ENCODE assay signal across 9 mouse cellular contexts in the genomic region with DNA sequence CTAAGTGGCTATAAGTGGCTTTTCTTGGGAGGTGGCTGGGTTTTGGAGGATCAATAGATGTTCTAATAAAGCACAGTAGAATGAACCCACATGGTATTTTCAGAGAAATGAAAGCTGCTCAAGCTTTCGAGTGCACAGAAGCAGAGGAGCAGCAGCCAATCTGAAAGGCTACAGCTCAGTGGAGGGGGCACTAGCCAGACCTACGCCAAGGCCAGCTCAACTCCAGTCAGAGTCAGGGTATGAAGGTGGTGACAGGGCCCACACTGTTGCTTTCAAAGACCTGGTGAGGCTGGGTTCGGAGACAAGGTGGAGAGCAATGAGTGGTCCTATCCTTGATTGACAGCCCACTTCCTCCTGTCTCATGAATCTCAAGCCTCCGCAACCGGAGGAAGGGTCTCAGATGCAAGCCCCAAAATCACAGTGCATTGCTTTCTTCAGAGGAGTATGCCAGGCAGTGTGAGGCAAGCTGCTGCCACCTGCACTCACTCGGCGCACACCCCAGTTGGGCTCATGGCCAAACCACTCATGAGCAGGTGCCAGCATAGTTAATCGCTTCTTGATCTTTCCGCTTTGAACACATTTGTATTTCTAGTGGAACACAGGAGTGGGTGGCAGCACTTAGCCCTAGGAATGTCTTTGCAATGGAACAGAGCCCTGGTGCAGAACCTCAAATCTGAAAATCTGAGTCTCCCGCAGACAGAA.
DNase-seq lines count a peak whose midpoint lies in the region; ATAC-seq and TF ChIP-seq lines count a peak whose summit lies in the region.
"Had no signal": no experiment of that assay in that cellular context is flagged by ENCODE, and none has a peak within 500 bp of the region (broad histone marks: within the 10 kb centered on the region; RNA-seq: fewer than 3 reads in every experiment).

No protein-coding gene starts in this region.

- ATAC-seq in hindbrain, postnatal 0 days: peak; percentile 39
- ATAC-seq in neural tube, embryonic 15.5 days (ENCODE audit: low FRiP score): peak; percentile 39

- H3K36me3 ChIP-seq in hindbrain, postnatal 0 days (ENCODE audit: insufficient read depth, low read length): no peaks in the 10 kb centered on the region
- H3K36me3 ChIP-seq in neural tube, embryonic 15.5 days: peaks cover 2% of the 10 kb centered on the region; the same call in 1 of the 2 replicates
- H3K36me3 ChIP-seq: limb, embryonic 12.5 days had no signal

- peak; percentile 13 to 43 for DNase-seq in adrenal gland, adult (ENCODE audit: inconsistent age in 2 of 2, low spot score in 1 of 2)
- DNase-seq in adrenal gland, adult 18-20 months (ENCODE audit: low spot score in 2 of 2): no peak
- DNase-seq in brain, embryonic 18.5 days (ENCODE audit: low read depth, low spot score): peak; percentile 18
- peak; percentile 79 for DNase-seq in hindbrain, postnatal 0 days (ENCODE audit: low spot score)
- DNase-seq in left cerebral cortex, adult 18-20 months (ENCODE audit: low spot score in 2 of 2): peak; percentile 66 to 76
- DNase-seq in yolk sac, embryonic 10.5 days (ENCODE audit: low spot score): no peak
- DNase-seq in liver: no peak

- 39% methylated on average over 10 of the region's 10 CpGs for WGBS in hindbrain, postnatal 0 days
- 81% methylated on average over 10 of the region's 10 CpGs for WGBS in neural tube, embryonic 15.5 days

- peak overlapping the region; percentile 56; the same call in 1 of the 2 replicates for H3K27ac ChIP-seq in hindbrain, postnatal 0 days
- no peak overlapping the region; the same call in 1 of the 2 replicates for H3K27ac ChIP-seq in neural tube, embryonic 15.5 days (replicated peaks)
- H3K27ac ChIP-seq: limb, embryonic 12.5 days had no signal

- no peak overlapping the region for H3K9ac ChIP-seq in hindbrain, postnatal 0 days (replicated peaks; ENCODE audit: low read length)
- H3K9ac ChIP-seq in neural tube, embryonic 15.5 days (replicated peaks): no peak overlapping the region
- H3K9ac ChIP-seq: limb, embryonic 12.5 days had no signal

- no peaks in the 10 kb centered on the region for H3K9me3 ChIP-seq in hindbrain, postnatal 0 days (ENCODE audit: low read length)
- no peaks in the 10 kb centered on the region for H3K9me3 ChIP-seq in neural tube, embryonic 15.5 days (replicated peaks)
- H3K9me3 ChIP-seq: limb, embryonic 12.5 days had no signal

- peak; percentile 20; the same call in 1 of the 2 replicates for TF ChIP-seq CTCF in hindbrain, postnatal 0 days (IDR thresholded peaks at IDR 0.05; ENCODE audit: low read depth)

- no peak overlapping the region for H3K4me3 ChIP-seq in hindbrain, postnatal 0 days (ENCODE audit: low read length)
- no peak overlapping the region for H3K4me3 ChIP-seq in neural tube, embryonic 15.5 days (replicated peaks)
- H3K4me3 ChIP-seq: limb, embryonic 12.5 days had no signal

- H3K4me1 ChIP-seq in hindbrain, postnatal 0 days (ENCODE audit: insufficient read depth, low read length): peaks cover 20% of the 10 kb centered on the region
- peaks cover 14% of the 10 kb centered on the region for H3K4me1 ChIP-seq in neural tube, embryonic 15.5 days
- H3K4me1 ChIP-seq: limb, embryonic 12.5 days had no signal

- H3K4me2 ChIP-seq in hindbrain, postnatal 0 days (ENCODE audit: low read depth, low read length): peak overlapping the region; percentile 28; the same call in 1 of the 2 replicates
- H3K4me2 ChIP-seq in neural tube, embryonic 15.5 days: no peak overlapping the region
- H3K4me2 ChIP-seq: limb, embryonic 12.5 days had no signal

- H3K27me3 ChIP-seq in hindbrain, postnatal 0 days (ENCODE audit: insufficient read depth, low read length): peaks cover 13% of the 10 kb centered on the region; the same call in 1 of the 2 replicates
- no peaks in the 10 kb centered on the region for H3K27me3 ChIP-seq in neural tube, embryonic 15.5 days (replicated peaks)
- H3K27me3 ChIP-seq: limb, embryonic 12.5 days had no signal

Comparison
In these comparisons a context has a peak if more than half of its experiments do, and no peak if none do; other contexts are left out.
1. DNase-seq: peak in adrenal gland, adult (2 of 2), brain, embryonic 18.5 days (single experiment), hindbrain, postnatal 0 days (single experiment) and left cerebral cortex, adult 18-20 months (2 of 2); none in adrenal gland, adult 18-20 months (0 of 2), yolk sac, embryonic 10.5 days (single experiment) and liver (single experiment).